Mouse (Mus musculus): ENCODE measurements at regions not wholly inside any gene's neighbourhood (a gene's known extent, or its start where the extent isn't known, plus 50 kb on each side); places are given as distances from the start of the nearest gene placed in this dataset.

GRCm38 (mm10) chr11:65631164-65631563 is 156.9 kb downstream of the Map2k4 start:
- TF ChIP-seq POLR2A (IDR thresholded peaks at IDR 0.05; ENCODE audit: insufficient read depth, low read depth, low read length) (no peak), CTCF (IDR thresholded peaks at IDR 0.05) (peak; percentile 69), EP300 (IDR thresholded peaks at IDR 0.05; ENCODE audit: insufficient read depth, low read depth, low read length) (no peak)
